Mouse (Mus musculus) neural tube, embryonic 12.5 days (tissue): ENCODE data around the gene Olfr125. TPM values are rescaled to one million over a fixed set of nuclear protein-coding genes. Genes with fewer than 3 reads are reported as not detected.

ENCODE experiments used
- ATAC-seq: fragments of 200-750 bp; cut with Nextera tagmentation; 2 replicates; pipeline ENCODE4 v1.8.0; 2017; ENCODE audit warnings: low read depth, mild to moderate bottlenecking, moderate TSS enrichment, moderate library complexity; ENCODE audit not compliant: low FRiP score
- H3K27ac ChIP-seq: fragments of 300-500 bp; sonication (generic); 2 replicates; pipeline ENCODE4 v1.5.1; 2016
- H3K27me3 ChIP-seq: fragments of 300-500 bp; sonication (generic); replicated peaks from 2 replicates; pipeline ENCODE4 v1.6.1; 2016; ENCODE audit warnings: mild to moderate bottlenecking
- H3K36me3 ChIP-seq: fragments of 300-500 bp; sonication (generic); 2 replicates; pipeline ENCODE4 v1.6.1; 2016; ENCODE audit warnings: mild to moderate bottlenecking
- H3K4me1 ChIP-seq: fragments of 300-500 bp; sonication (generic); 2 replicates; pipeline ENCODE4 v1.6.1; 2016
- H3K4me2 ChIP-seq: fragments of 300-500 bp; sonication (generic); replicated peaks from 2 replicates; pipeline ENCODE4 v1.6.1; 2016; ENCODE audit warnings: mild to moderate bottlenecking
- H3K4me3 ChIP-seq: fragments of 300-500 bp; sonication (generic); 2 replicates; pipeline ENCODE4 v1.5.1; 2016
- H3K9ac ChIP-seq: fragments of 300-500 bp; sonication (generic); 2 replicates; pipeline ENCODE4 v1.6.1; 2016; ENCODE audit warnings: mild to moderate bottlenecking
- H3K9me3 ChIP-seq: fragments of 300-500 bp; sonication (generic); 2 replicates; pipeline ENCODE4 v1.6.1; 2016; ENCODE audit warnings: mild to moderate bottlenecking
- WGBS: fragments of 180-500 bp; shearing (Covaris S2); methylation state at CpG from one replicate; pipeline ENCODE4 v1.1.7; 2016; 5-methylcytosine and 5-hydroxymethylcytosine counted together
- polyA plus RNA-seq: library from polyadenylated mRNA; unstranded; fragments of >200 nt; fragmentation: Nextera tagmentation; extraction: Ambion mirVana; gene quantifications from 2 replicates; pipeline ENCODE4 v1.2.1, GENCODE M21; 2016

The Olfr125 gene
- polyA plus RNA-seq = not detected in 2 replicates

GRCm38 (mm10) chr17:37832649-37833048 is at the start of gene Olfr125:
Gene Olfr125, plus strand, starts transcription at chr17:37832949.
- Histone ChIP-seq H3K27me3 (no peaks in the 10 kb centered on the region), H3K9me3 (no peaks in the 10 kb centered on the region), H3K4me3 (no peak within 1 kb of the TSS), H3K9ac (no peak within 1 kb of the TSS), H3K36me3 (no peaks in the 10 kb centered on the region), H3K4me1 (no peaks in the 10 kb centered on the region), H3K27ac (no peak within 1 kb of the TSS), H3K4me2 (no peak within 1 kb of the TSS)
- ATAC-seq = no peak

- no peaks in the 10 kb centered on the region for H3K9me3 ChIP-seq
- no peaks in the 10 kb centered on the region for H3K36me3 ChIP-seq
- no peak within 1 kb of the TSS for H3K27ac ChIP-seq
- ATAC-seq = no peak
- no peak within 1 kb of the TSS for H3K4me3 ChIP-seq
- 93% methylated on average over 2 of the region's 2 CpGs for WGBS
- H3K4me1 ChIP-seq = no peaks in the 10 kb centered on the region
- H3K4me2 ChIP-seq = no peak within 1 kb of the TSS
- H3K27me3 ChIP-seq = no peaks in the 10 kb centered on the region
- H3K9ac ChIP-seq = no peak within 1 kb of the TSS
Measured at GRCm38 (mm10) chr17:37793229-37793628, 39.5 kb upstream of the Olfr125 start, which contains the start of gene Olfr123. Gene Olfr123, plus strand, starts transcription at chr17:37793529.

GRCm38 (mm10) chr17:37799588-37799987 is 33.2 kb upstream of the Olfr125 start, which contains the start of gene Olfr124:
Gene Olfr124, plus strand, starts transcription at chr17:37799888.
- no peaks in the 10 kb centered on the region for H3K4me1 ChIP-seq
- no peak for ATAC-seq
- 88% methylated on average over 3 of the region's 3 CpGs for WGBS
- no peaks in the 10 kb centered on the region for H3K36me3 ChIP-seq
- H3K9me3 ChIP-seq = no peaks in the 10 kb centered on the region
- H3K27me3 ChIP-seq = no peaks in the 10 kb centered on the region
- no peak within 1 kb of the TSS for H3K27ac ChIP-seq
- H3K4me2 ChIP-seq = no peak within 1 kb of the TSS
- no peak within 1 kb of the TSS for H3K4me3 ChIP-seq
- H3K9ac ChIP-seq = no peak within 1 kb of the TSS

GRCm38 (mm10) chr17:37847183-37847582 is 14.4 kb downstream of the Olfr125 start, which contains the start of gene Olfr126:
Gene Olfr126, plus strand, starts transcription at chr17:37847483.
- H3K27me3 ChIP-seq = no peaks in the 10 kb centered on the region
- no peak within 1 kb of the TSS for H3K4me3 ChIP-seq
- ATAC-seq = no peak
- no peaks in the 10 kb centered on the region for H3K9me3 ChIP-seq
- no peak within 1 kb of the TSS for H3K9ac ChIP-seq
- no peak within 1 kb of the TSS for H3K27ac ChIP-seq
- no peaks in the 10 kb centered on the region for H3K36me3 ChIP-seq
- no peaks in the 10 kb centered on the region for H3K4me1 ChIP-seq
- H3K4me2 ChIP-seq = no peak within 1 kb of the TSS

- Histone ChIP-seq H3K9me3 (no peaks in the 10 kb centered on the region), H3K4me3 (no peak overlapping the region), H3K4me1 (no peaks in the 10 kb centered on the region), H3K4me2 (no peak overlapping the region), H3K9ac (no peak overlapping the region), H3K36me3 (no peaks in the 10 kb centered on the region), H3K27ac (no peak overlapping the region), H3K27me3 (no peaks in the 10 kb centered on the region)
- no peak for ATAC-seq
- WGBS = 77% methylated on average over 2 of the region's 2 CpGs
Measured at GRCm38 (mm10) chr17:37863901-37864300, 31.2 kb downstream of the Olfr125 start.

- no peak overlapping the region for H3K27ac ChIP-seq
- peak; percentile 56; the same call in 1 of the 2 replicates for ATAC-seq
- H3K4me1 ChIP-seq = no peaks in the 10 kb centered on the region
- no peak overlapping the region for H3K4me2 ChIP-seq
- H3K9ac ChIP-seq = no peak overlapping the region
- H3K27me3 ChIP-seq = no peaks in the 10 kb centered on the region
- no peaks in the 10 kb centered on the region for H3K9me3 ChIP-seq
- H3K4me3 ChIP-seq = no peak overlapping the region
- no peaks in the 10 kb centered on the region for H3K36me3 ChIP-seq
- 14% methylated on average over 8 of the region's 8 CpGs for WGBS
Measured at GRCm38 (mm10) chr17:37869676-37870205, 37.0 kb downstream of the Olfr125 start.

GRCm38 (mm10) chr17:37873830-37874229 is 41.1 kb downstream of the Olfr125 start:
- Histone ChIP-seq H3K27ac (no peak overlapping the region), H3K36me3 (no peaks in the 10 kb centered on the region), H3K4me2 (no peak overlapping the region), H3K9ac (no peak overlapping the region), H3K4me1 (no peaks in the 10 kb centered on the region), H3K9me3 (no peaks in the 10 kb centered on the region), H3K4me3 (no peak overlapping the region), H3K27me3 (no peaks in the 10 kb centered on the region)
- no peak for ATAC-seq
- 87% methylated on average over 3 of the region's 3 CpGs for WGBS

Other genes starting within 250 kb of the Olfr125 start
- not detected in 2 replicates for gene Olfr114, start 240.2 kb upstream of the Olfr125 start, polyA plus RNA-seq
- gene Olfr115, start 205.8 kb upstream of the Olfr125 start, polyA plus RNA-seq = not detected in 2 replicates
- gene Olfr116, start 205.8 kb upstream of the Olfr125 start, polyA plus RNA-seq = not detected in 2 replicates
- not detected in 2 replicates for gene Olfr117, start 169.2 kb upstream of the Olfr125 start, polyA plus RNA-seq
- not detected in 2 replicates for gene Olfr118, start 166.0 kb upstream of the Olfr125 start, polyA plus RNA-seq
- gene Olfr119, start 136.4 kb upstream of the Olfr125 start, polyA plus RNA-seq = not detected in 2 replicates
- gene Olfr120, start 111.1 kb upstream of the Olfr125 start, polyA plus RNA-seq = not detected in 2 replicates
- not detected in 2 replicates for gene Olfr121, start 84.1 kb upstream of the Olfr125 start, polyA plus RNA-seq
- gene Olfr122, start 64.3 kb upstream of the Olfr125 start, polyA plus RNA-seq = not detected in 2 replicates
- not detected in 2 replicates for gene Olfr123, start 39.4 kb upstream of the Olfr125 start, polyA plus RNA-seq
- gene Olfr124, start 33.1 kb upstream of the Olfr125 start, polyA plus RNA-seq = not detected in 2 replicates
- not detected in 2 replicates for gene Olfr126, start 14.5 kb downstream of the Olfr125 start, polyA plus RNA-seq
- gene Olfr127, start 67.5 kb downstream of the Olfr125 start, polyA plus RNA-seq = not detected in 2 replicates
- gene Olfr128, start 87.6 kb downstream of the Olfr125 start, polyA plus RNA-seq = not detected in 2 replicates
- not detected in 2 replicates for gene Olfr761, start 120.1 kb downstream of the Olfr125 start, polyA plus RNA-seq
- not detected in 2 replicates for gene Olfr129, start 227.1 kb downstream of the Olfr125 start, polyA plus RNA-seq
- gene Olfr130, start 231.0 kb downstream of the Olfr125 start, polyA plus RNA-seq = not detected in 2 replicates